Comparison of ENCODE assay signal across 8 mouse cellular contexts in the genomic region with DNA sequence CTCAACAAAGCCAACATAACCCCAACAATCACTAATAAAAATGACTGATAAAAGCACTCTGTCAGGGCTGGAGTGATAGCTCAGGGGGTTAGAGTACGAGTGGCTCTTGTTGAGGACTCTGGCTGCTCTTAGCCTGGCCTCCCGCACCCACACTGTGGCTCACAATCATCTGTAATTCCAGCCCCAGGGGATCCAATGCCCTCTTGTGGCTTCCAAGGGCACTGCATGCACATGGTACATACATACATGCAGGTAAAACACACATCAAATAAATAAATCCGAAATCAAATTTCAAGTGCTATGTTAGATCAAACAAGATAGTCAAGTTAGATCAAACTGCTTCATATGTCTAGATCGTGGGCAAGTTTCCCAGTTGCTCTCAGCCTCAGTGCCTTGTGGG. TPM values are rescaled to one million over a fixed set of nuclear protein-coding genes. Genes with fewer than 3 reads are reported as not detected.
DNase-seq lines count a peak whose midpoint lies in the region; ATAC-seq lines count a peak whose summit lies in the region.

No protein-coding gene starts in this region.

- 88% methylated on average over 4 of the region's 4 CpGs for WGBS in midbrain, embryonic 14.5 days
- WGBS in midbrain, embryonic 15.5 days = 87% methylated on average over 4 of the region's 4 CpGs

- no peak overlapping the region for H3K4me3 ChIP-seq in midbrain, embryonic 14.5 days (replicated peaks; ENCODE audit: low read depth, low read length)
- H3K4me3 ChIP-seq in midbrain, embryonic 15.5 days = no peak overlapping the region

- H3K27ac ChIP-seq in midbrain, embryonic 14.5 days (replicated peaks; ENCODE audit: low read depth, low read length) = no peak overlapping the region
- no peak overlapping the region for H3K27ac ChIP-seq in midbrain, embryonic 15.5 days

- H3K27me3 ChIP-seq in midbrain, embryonic 14.5 days (ENCODE audit: control insufficient read depth, insufficient read depth, low read length) = no peaks in the 10 kb centered on the region
- H3K27me3 ChIP-seq in midbrain, embryonic 15.5 days (replicated peaks) = no peaks in the 10 kb centered on the region

- no peak overlapping the region for H3K4me2 ChIP-seq in midbrain, embryonic 14.5 days (ENCODE audit: low read length)
- H3K4me2 ChIP-seq in midbrain, embryonic 15.5 days = no peak overlapping the region

- peaks cover 10% of the 10 kb centered on the region; the same call in 1 of the 2 replicates for H3K4me1 ChIP-seq in midbrain, embryonic 14.5 days (ENCODE audit: control insufficient read depth, insufficient read depth, low read length)
- H3K4me1 ChIP-seq in midbrain, embryonic 15.5 days = peaks cover 15% of the 10 kb centered on the region

- H3K9ac ChIP-seq in midbrain, embryonic 14.5 days (replicated peaks; ENCODE audit: low read length) = no peak overlapping the region
- H3K9ac ChIP-seq in midbrain, embryonic 15.5 days = no peak overlapping the region

- no peak for ATAC-seq in midbrain, embryonic 14.5 days (ENCODE audit: low FRiP score, low TSS enrichment)
- ATAC-seq in midbrain, embryonic 15.5 days (replicated peaks) = no peak
- ATAC-seq in granulocyte monocyte progenitor cell, adult 5-6 weeks (replicated peaks; ENCODE audit: poor library complexity, severe bottlenecking) = 0 out of 2 replicates have a peak, but pooled peaks have one; percentile 38

- peaks cover 65% of the 10 kb centered on the region for H3K36me3 ChIP-seq in midbrain, embryonic 14.5 days (ENCODE audit: control insufficient read depth, insufficient read depth, low read length)
- peaks cover 24% of the 10 kb centered on the region for H3K36me3 ChIP-seq in midbrain, embryonic 15.5 days (replicated peaks)

- intact Hi-C loops in left cerebral cortex, postnatal 25 days (cut with DNase I) = no loop called here

- no peaks in the 10 kb centered on the region for H3K9me3 ChIP-seq in midbrain, embryonic 14.5 days (ENCODE audit: control insufficient read depth, low read length)
- no peaks in the 10 kb centered on the region for H3K9me3 ChIP-seq in midbrain, embryonic 15.5 days

- DNase-seq in embryo, embryonic 10 days (ENCODE audit: low spot score) = peak; percentile 42
- DNase-seq in embryo, embryonic 9.5 days (ENCODE audit: extremely low spot score) = no peak
- peak; percentile 49 for DNase-seq in midbrain, embryonic 14.5 days
- peak; percentile 35 for DNase-seq in retina, postnatal 7 days (ENCODE audit: low read depth, low spot score)
- DNase-seq in testis, postnatal 10 days (ENCODE audit: low spot score) = no peak
- no peak for DNase-seq in left cerebral cortex, postnatal 25 days (ENCODE audit: low spot score in 2 of 2)

RNA-seq across cellular contexts. Expression of a gene that starts 1.7 kb away (rescaled TPM):
- 8.9 and 17.9 TPM in 2 replicates for polyA plus RNA-seq in midbrain, embryonic 14.5 days (2014; fragmentation: Nextera tagmentation; extraction: Ambion mirVana)
- polyA plus RNA-seq in midbrain, embryonic 15.5 days (2015; fragmentation: Nextera tagmentation; extraction: Ambion mirVana) = 11.7 and 12.1 TPM in 2 replicates
- total RNA-seq in granulocyte monocyte progenitor cell, adult 5-6 weeks (2014; fragmentation: Nextera tagmentation) = 3.1 TPM in 1 of 2 replicates, not detected in the other
- 0.82 and 1.9 TPM in 2 replicates for total RNA-seq in granulocyte monocyte progenitor cell, adult 5-6 weeks (2017)
- total RNA-seq in left cerebral cortex, postnatal 25 days (2021) = 10 to 100 TPM; 41.5 to 44.1 TPM

RNA-seq across cellular contexts. Expression of a gene that starts 20.0 kb away (rescaled TPM):
- 102 and 103 TPM in 2 replicates for polyA plus RNA-seq in midbrain, embryonic 14.5 days (2014; fragmentation: Nextera tagmentation; extraction: Ambion mirVana)
- 125 TPM in 2 replicates for polyA plus RNA-seq in midbrain, embryonic 15.5 days (2015; fragmentation: Nextera tagmentation; extraction: Ambion mirVana)
- 48.5 and 66.6 TPM in 2 replicates for total RNA-seq in granulocyte monocyte progenitor cell, adult 5-6 weeks (2014; fragmentation: Nextera tagmentation)
- 38.7 and 41.0 TPM in 2 replicates for total RNA-seq in granulocyte monocyte progenitor cell, adult 5-6 weeks (2017)
- total RNA-seq in left cerebral cortex, postnatal 25 days (2021) = 10 to 100 TPM; 43.6 to 44.4 TPM

RNA-seq across cellular contexts. Expression of a gene that starts 29.6 kb away (rescaled TPM):
- polyA plus RNA-seq in midbrain, embryonic 14.5 days (2014; fragmentation: Nextera tagmentation; extraction: Ambion mirVana) = 18.2 and 19.4 TPM in 2 replicates
- 26.1 and 28.8 TPM in 2 replicates for polyA plus RNA-seq in midbrain, embryonic 15.5 days (2015; fragmentation: Nextera tagmentation; extraction: Ambion mirVana)
- total RNA-seq in granulocyte monocyte progenitor cell, adult 5-6 weeks (2014; fragmentation: Nextera tagmentation) = 5.9 and 15.5 TPM in 2 replicates
- total RNA-seq in granulocyte monocyte progenitor cell, adult 5-6 weeks (2017) = 3.2 and 9.0 TPM in 2 replicates
- total RNA-seq in left cerebral cortex, postnatal 25 days (2021) = 10 to 100 TPM; 25.0 to 25.9 TPM

RNA-seq across cellular contexts. Expression of a gene that starts 30.4 kb away (rescaled TPM):
- 2.1 and 3.1 TPM in 2 replicates for polyA plus RNA-seq in midbrain, embryonic 14.5 days (2014; fragmentation: Nextera tagmentation; extraction: Ambion mirVana)
- 2.2 and 2.7 TPM in 2 replicates for polyA plus RNA-seq in midbrain, embryonic 15.5 days (2015; fragmentation: Nextera tagmentation; extraction: Ambion mirVana)
- total RNA-seq in granulocyte monocyte progenitor cell, adult 5-6 weeks (2014; fragmentation: Nextera tagmentation) = 0.34 TPM in 1 of 2 replicates, not detected in the other
- 1.2 TPM in 1 of 2 replicates, not detected in the other for total RNA-seq in granulocyte monocyte progenitor cell, adult 5-6 weeks (2017)
- 1 to 10 TPM; 1.1 to 1.9 TPM for total RNA-seq in left cerebral cortex, postnatal 25 days (2021)

RNA-seq across cellular contexts. Expression of a gene that starts 34.8 kb away (rescaled TPM):
- polyA plus RNA-seq in midbrain, embryonic 14.5 days (2014; fragmentation: Nextera tagmentation; extraction: Ambion mirVana) = 10.7 and 12.2 TPM in 2 replicates
- 14.0 and 14.5 TPM in 2 replicates for polyA plus RNA-seq in midbrain, embryonic 15.5 days (2015; fragmentation: Nextera tagmentation; extraction: Ambion mirVana)
- not detected in 2 replicates for total RNA-seq in granulocyte monocyte progenitor cell, adult 5-6 weeks (2014; fragmentation: Nextera tagmentation)
- total RNA-seq in granulocyte monocyte progenitor cell, adult 5-6 weeks (2017) = 0.10 and 3.3 TPM in 2 replicates
- 10 to 100 TPM; 19.6 to 26.1 TPM for total RNA-seq in left cerebral cortex, postnatal 25 days (2021)

Comparison
In these comparisons a context has a peak if more than half of its experiments do, and no peak if none do; other contexts are left out.
1. DNase-seq: peak in embryo, embryonic 10 days (single experiment), midbrain, embryonic 14.5 days (single experiment) and retina, postnatal 7 days (single experiment); none in embryo, embryonic 9.5 days (single experiment), testis, postnatal 10 days (single experiment) and left cerebral cortex, postnatal 25 days (0 of 2).
2. RNA of a gene that starts 1.7 kb away (total RNA-seq): 41.5 to 44.1 TPM in left cerebral cortex, postnatal 25 days; 0.82 to 3.1 TPM in granulocyte monocyte progenitor cell, adult 5-6 weeks; every median in the first group is over 10 times any median in the second.